Comparison of ENCODE assay signal across 30 mouse cellular contexts in genomic region chr5:65912201-65912600, GRCm38 (mm10). TPM values are rescaled to one million over a fixed set of nuclear protein-coding genes. Genes with fewer than 3 reads are reported as not detected.
DNase-seq lines count a peak whose midpoint lies in the region; ATAC-seq and TF ChIP-seq lines count a peak whose summit lies in the region.
"Had no signal": no experiment of that assay in that cellular context is flagged by ENCODE, and none has a peak within 500 bp of the region (broad histone marks: within the 10 kb centered on the region; RNA-seq: fewer than 3 reads in every experiment).

No protein-coding gene starts in this region.

- no peak overlapping the region for H3K4me3 ChIP-seq in heart, embryonic 16.5 days (ENCODE audit: low read length)
- H3K4me3 ChIP-seq in E14TG2a.4 (replicated peaks; ENCODE audit: low read length) = peak overlapping the region; percentile 66
- no peak overlapping the region for H3K4me3 ChIP-seq in midbrain, embryonic 15.5 days
- H3K4me3 ChIP-seq: hindbrain, embryonic 12.5 days; liver, embryonic 15.5 days; lung, embryonic 15.5 days; midbrain, embryonic 12.5 days; stomach, embryonic 15.5 days had no signal

- 0 out of 2 replicates have a peak overlapping the region, but pooled peaks have one; percentile 9 for H3K27ac ChIP-seq in heart, embryonic 16.5 days (ENCODE audit: low read length)
- no peak overlapping the region for H3K27ac ChIP-seq in midbrain, embryonic 15.5 days
- H3K27ac ChIP-seq: hindbrain, embryonic 12.5 days; hindbrain, postnatal 0 days; kidney, postnatal 0 days; liver, embryonic 15.5 days; lung, embryonic 15.5 days; midbrain, embryonic 12.5 days; stomach, embryonic 15.5 days had no signal

- H3K36me3 ChIP-seq in heart, embryonic 16.5 days (ENCODE audit: control insufficient read depth, insufficient read depth) = no peaks in the 10 kb centered on the region
- H3K36me3 ChIP-seq in E14TG2a.4 (ENCODE audit: insufficient read depth, low read length) = no peaks in the 10 kb centered on the region
- H3K36me3 ChIP-seq in midbrain, embryonic 15.5 days (replicated peaks) = no peaks in the 10 kb centered on the region
- H3K36me3 ChIP-seq: G1E; hindbrain, embryonic 12.5 days; liver, embryonic 15.5 days; lung, embryonic 15.5 days; midbrain, embryonic 12.5 days; stomach, embryonic 15.5 days had no signal

- WGBS in heart, embryonic 16.5 days = 71% methylated on average over 5 of the region's 5 CpGs
- 91% methylated on average over 5 of the region's 5 CpGs for WGBS in midbrain, embryonic 15.5 days

- no peak for TF ChIP-seq CTCF in E14TG2a.4 (conservative IDR thresholded peaks at IDR 0.05; ENCODE audit: low read length)

- H3K4me1 ChIP-seq in heart, embryonic 16.5 days (ENCODE audit: control insufficient read depth, insufficient read depth, low read length) = no peaks in the 10 kb centered on the region
- peaks cover 41% of the 10 kb centered on the region for H3K4me1 ChIP-seq in E14TG2a.4 (replicated peaks; ENCODE audit: low read depth, low read length)
- H3K4me1 ChIP-seq in midbrain, embryonic 15.5 days = no peaks in the 10 kb centered on the region
- H3K4me1 ChIP-seq: hindbrain, embryonic 12.5 days; liver, embryonic 15.5 days; lung, embryonic 15.5 days; midbrain, embryonic 12.5 days; stomach, embryonic 15.5 days had no signal

- H3K27me3 ChIP-seq in heart, embryonic 16.5 days (ENCODE audit: control insufficient read depth, insufficient read depth, low read length) = no peaks in the 10 kb centered on the region
- peaks cover 9% of the 10 kb centered on the region; the same call in 1 of the 2 replicates for H3K27me3 ChIP-seq in E14TG2a.4 (ENCODE audit: insufficient read depth, low read length)
- no peaks in the 10 kb centered on the region for H3K27me3 ChIP-seq in midbrain, embryonic 15.5 days (replicated peaks)
- H3K27me3 ChIP-seq: hindbrain, embryonic 12.5 days; liver, embryonic 15.5 days; lung, embryonic 15.5 days; midbrain, embryonic 12.5 days; stomach, embryonic 15.5 days had no signal

- no peak for DNase-seq in heart, postnatal 14 days
- peak; percentile 92 for DNase-seq in R1 (ENCODE audit: low read depth, low spot score)
- peak; percentile 52 for DNase-seq in thymus, postnatal 25 days
- DNase-seq in layer of hippocampus, postnatal 25 days (ENCODE audit: extremely low spot score in 1 of 2, low spot score in 1 of 2) = no peak
- DNase-seq: adrenal gland, postnatal 36 days; cerebellum, adult 18-20 months; cerebellum, postnatal 25 days; heart, postnatal 36 days; kidney, adult 8-10 months; liver had no signal

- ATAC-seq in heart, embryonic 16.5 days (replicated peaks; ENCODE audit: extremely low read depth, insufficient read depth, low FRiP score) = no peak
- ATAC-seq in midbrain, embryonic 15.5 days (replicated peaks) = no peak
- ATAC-seq: forebrain, embryonic 14.5 days; hindbrain, postnatal 0 days; intestine, embryonic 16.5 days had no signal

- H3K9me3 ChIP-seq in heart, embryonic 16.5 days (replicated peaks; ENCODE audit: control insufficient read depth, low read length) = no peaks in the 10 kb centered on the region
- 0 out of 2 replicates have a peak, but pooled peaks cover 4% of the 10 kb centered on the region for H3K9me3 ChIP-seq in E14TG2a.4 (ENCODE audit: low read length)
- H3K9me3 ChIP-seq in midbrain, embryonic 15.5 days = no peaks in the 10 kb centered on the region; the same call in 1 of the 2 replicates
- H3K9me3 ChIP-seq: G1E; hindbrain, embryonic 12.5 days; liver, embryonic 15.5 days; lung, embryonic 15.5 days; midbrain, embryonic 12.5 days; stomach, embryonic 15.5 days had no signal

- H3K4me2 ChIP-seq in heart, embryonic 16.5 days (ENCODE audit: low read depth, low read length) = no peak overlapping the region
- H3K4me2 ChIP-seq in midbrain, embryonic 15.5 days = no peak overlapping the region
- H3K4me2 ChIP-seq: hindbrain, embryonic 12.5 days; liver, embryonic 15.5 days; lung, embryonic 15.5 days; midbrain, embryonic 12.5 days; stomach, embryonic 15.5 days had no signal

- no peak overlapping the region for H3K9ac ChIP-seq in heart, embryonic 16.5 days (ENCODE audit: low read length)
- H3K9ac ChIP-seq in midbrain, embryonic 15.5 days = no peak overlapping the region
- H3K9ac ChIP-seq: hindbrain, embryonic 12.5 days; liver, embryonic 15.5 days; lung, embryonic 15.5 days; midbrain, embryonic 12.5 days; stomach, embryonic 15.5 days had no signal

- intact Hi-C loops in heart, postnatal 14 days (cut with DNase I) = no loop called here

RNA-seq across cellular contexts. Expression of gene Chrna9, which starts 22.5 kb away (rescaled TPM):
- polyA plus RNA-seq in heart, embryonic 16.5 days (2015; fragmentation: Nextera tagmentation; extraction: Ambion mirVana) = 3.3 and 7.6 TPM in 2 replicates
- total RNA-seq in heart, postnatal 14 days (2021) = 1 to 10 TPM in 1 of 2 experiments, under 1 TPM in 1; 0.14 to 5.2 TPM
- polyA plus RNA-seq in midbrain, embryonic 15.5 days (2015; fragmentation: Nextera tagmentation; extraction: Ambion mirVana) = not detected in 2 replicates
- not detected for total RNA-seq in layer of hippocampus, postnatal 25 days (2021)
- total RNA-seq: adrenal gland, postnatal 36 days; granulocyte monocyte progenitor cell, adult 5-6 weeks; heart, postnatal 36 days; hindbrain, postnatal 0 days; layer of hippocampus, adult 8-10 months; left cerebral cortex, postnatal 14 days; megakaryocyte progenitor cell, adult 5-6 weeks had no signal
- polyA plus RNA-seq: brain, embryonic 14.5 days; forebrain, embryonic 14.5 days; G1E; heart, embryonic 14.5 days; hindbrain, postnatal 0 days; intestine, embryonic 16.5 days; liver, embryonic 15.5 days; midbrain, embryonic 12.5 days; neural tube, embryonic 14.5 days; stomach, embryonic 15.5 days had no signal

RNA-seq across cellular contexts. Expression of gene Rhoh, which starts 51.2 kb away (rescaled TPM):
- 5.9 and 16.8 TPM in 2 replicates for polyA plus RNA-seq in heart, embryonic 16.5 days (2015; fragmentation: Nextera tagmentation; extraction: Ambion mirVana)
- 1 to 10 TPM in 1 of 2 experiments, under 1 TPM in 1; 0.57 to 4.5 TPM for total RNA-seq in heart, postnatal 14 days (2021)
- 0.41 and 0.52 TPM in 2 replicates for polyA plus RNA-seq in midbrain, embryonic 15.5 days (2015; fragmentation: Nextera tagmentation; extraction: Ambion mirVana)
- 1 to 10 TPM in 1 of 2 experiments, under 1 TPM in 1; 0.81 to 1.1 TPM for total RNA-seq in layer of hippocampus, postnatal 25 days (2021)
- polyA plus RNA-seq: G1E had no signal

Comparison
In these comparisons a context has a peak if more than half of its experiments do, and no peak if none do; other contexts are left out.
1. DNase-seq: peak in R1 (single experiment) and thymus, postnatal 25 days (single experiment); none in heart, postnatal 14 days (0 of 2) and layer of hippocampus, postnatal 25 days (0 of 2).